Mouse (Mus musculus) spleen, embryonic (tissue): ENCODE results near the gene Pecam1.

ENCODE experiments used
- CTCF ChIA-PET: fragments of 350-600 bp; sonication (Branson Sonifier 250); formaldehyde crosslinking; loops from one replicate; lab custom pipeline; 2022; lab: Charles Lee

Pecam1 gene

GRCm38 (mm10) chr11:106703931-106704330 is 46.5 kb downstream of the Pecam1 start:
- CTCF ChIA-PET = interaction anchor here (0.7 kb wide), 1 partner anchor 57 kb away, joined by 4 read pairs; no protein-coding TSS in a partner anchor

GRCm38 (mm10) chr11:106702584-106702983 is 47.8 kb downstream of the Pecam1 start:
- CTCF ChIA-PET = no interaction called here

GRCm38 (mm10) chr11:106701589-106701988 is 48.8 kb downstream of the Pecam1 start:
- CTCF ChIA-PET = no interaction called here

- CTCF ChIA-PET = no interaction called here
Observed at GRCm38 (mm10) chr11:106699083-106699482, 51.3 kb downstream of the Pecam1 start.

DNA sequence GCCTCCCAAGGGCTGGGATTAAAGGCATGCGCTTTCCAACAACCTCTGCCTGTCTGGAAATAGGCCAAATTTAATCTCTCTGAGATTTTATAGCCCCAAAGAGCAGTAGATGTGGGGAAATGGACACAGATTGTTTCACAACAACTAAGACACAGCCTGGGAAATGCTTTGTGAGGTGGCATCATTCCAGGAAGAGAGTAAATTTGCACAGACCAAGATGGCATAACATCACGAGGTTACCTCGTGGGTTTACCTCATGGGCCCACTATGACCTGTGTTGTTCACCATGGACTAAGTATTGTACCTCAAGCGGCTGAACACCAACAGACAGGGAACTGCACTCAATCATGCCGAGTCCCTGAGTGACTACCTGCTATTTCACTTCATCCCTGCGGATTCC is 52.1 kb downstream of the Pecam1 start:
- CTCF ChIA-PET = interaction anchor here (0.6 kb wide), 1 partner anchor 157 kb away, joined by 4 read pairs; no protein-coding TSS in a partner anchor

- CTCF ChIA-PET = interaction anchor here (0.6 kb wide), 1 partner anchor 32 kb away, joined by 6 read pairs; no protein-coding TSS in a partner anchor
Observed at GRCm38 (mm10) chr11:106695917-106696316, 54.5 kb downstream of the Pecam1 start.

GRCm38 (mm10) chr11:106692890-106693289 is 57.5 kb downstream of the Pecam1 start:
- CTCF ChIA-PET = no interaction called here

GRCm38 (mm10) chr11:106688375-106688774 is 62.1 kb downstream of the Pecam1 start:
- CTCF ChIA-PET = no interaction called here

GRCm38 (mm10) chr11:106687293-106687692 is 63.1 kb downstream of the Pecam1 start:
- CTCF ChIA-PET = interaction anchor here (0.8 kb wide), 1 partner anchor 186 kb away, joined by 6 read pairs; no protein-coding TSS in a partner anchor

DNA sequence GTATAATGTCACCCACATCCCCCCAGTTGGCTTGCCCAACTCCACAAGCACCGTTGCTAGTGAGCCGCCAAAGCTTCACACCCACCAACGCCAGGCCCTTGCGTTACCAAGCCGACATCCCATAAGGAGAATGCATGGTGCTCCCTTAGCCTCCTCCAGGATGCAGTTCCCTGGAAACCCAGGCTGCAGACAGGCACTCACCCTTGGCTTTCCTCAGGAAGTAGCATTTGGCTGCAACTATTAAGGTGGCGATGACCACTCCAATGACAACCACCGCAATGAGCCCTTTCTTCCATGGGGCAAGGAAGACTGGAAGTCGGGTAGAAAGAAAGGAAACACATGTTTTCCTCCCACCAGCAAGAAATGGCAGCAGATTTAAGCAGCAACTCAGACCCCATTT is 66.4 kb downstream of the Pecam1 start:
- CTCF ChIA-PET = interaction anchor here (0.6 kb wide), 1 partner anchor 197 kb away, joined by 10 read pairs; no protein-coding TSS in a partner anchor

DNA sequence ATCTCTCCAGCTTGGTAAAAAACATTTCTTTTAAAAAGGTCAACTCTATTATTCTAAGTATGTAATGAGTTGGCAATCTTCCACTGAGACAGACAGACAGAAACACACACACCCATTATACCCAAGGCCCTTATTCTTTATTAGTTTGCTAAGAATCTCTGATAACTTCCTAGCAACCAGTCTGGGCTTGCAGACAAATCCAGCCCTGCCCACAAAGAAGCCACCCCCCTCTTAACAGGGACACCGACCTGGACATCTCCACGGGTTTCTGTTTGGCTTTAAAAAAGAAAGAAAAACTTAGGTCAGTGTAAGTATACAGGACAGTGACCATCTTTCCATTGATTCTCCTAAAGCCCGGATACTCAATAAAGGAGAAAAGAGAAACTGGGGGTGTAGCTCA is 67.1 kb downstream of the Pecam1 start:
- CTCF ChIA-PET = no interaction called here

GRCm38 (mm10) chr11:106681138-106681537 is 69.3 kb downstream of the Pecam1 start:
- CTCF ChIA-PET = no interaction called here

DNA sequence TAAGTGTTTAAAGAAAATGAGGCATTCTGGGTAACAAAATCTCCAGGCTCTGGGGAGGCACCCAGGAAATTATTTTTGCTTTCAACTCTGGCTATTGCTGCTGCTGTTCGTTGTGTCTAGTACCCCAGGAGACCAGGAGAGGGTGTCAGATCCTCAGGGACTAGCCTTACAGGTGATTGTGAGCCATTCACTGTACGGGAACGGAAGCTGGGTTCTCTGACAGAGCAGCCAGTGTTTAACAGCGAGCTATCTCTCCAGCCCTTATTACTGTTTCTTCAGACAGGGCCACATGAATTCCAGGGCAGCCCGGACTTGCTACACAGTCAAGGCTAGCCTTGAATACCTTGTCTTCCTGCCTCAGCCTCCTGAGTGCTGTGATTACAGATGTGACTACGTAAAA is 70.6 kb downstream of the Pecam1 start:
- CTCF ChIA-PET = no interaction called here

GRCm38 (mm10) chr11:106677910-106678591 is 72.4 kb downstream of the Pecam1 start:
- CTCF ChIA-PET = no interaction called here

- CTCF ChIA-PET = no interaction called here
Observed at GRCm38 (mm10) chr11:106677331-106677730, 73.1 kb downstream of the Pecam1 start.

DNA sequence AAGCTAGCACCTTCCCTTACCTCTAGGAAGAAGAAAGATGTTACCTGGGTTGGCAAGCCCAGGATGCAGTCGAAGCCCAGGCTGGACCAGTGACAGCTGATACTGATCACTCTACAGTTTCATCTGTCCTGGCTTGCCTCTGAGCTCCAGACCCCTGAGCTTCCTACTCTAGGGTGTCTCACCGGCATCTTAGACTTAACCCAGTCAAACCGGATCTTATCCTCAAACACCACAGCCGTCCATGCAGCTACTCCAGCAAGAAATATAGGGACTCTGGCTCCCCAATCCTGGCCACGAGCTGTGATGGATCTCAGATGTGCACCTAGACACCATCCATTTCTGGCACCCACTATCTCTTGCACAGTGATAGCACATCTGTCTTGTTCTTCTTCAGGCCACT is 74.6 kb downstream of the Pecam1 start:
- CTCF ChIA-PET = interaction anchor here (0.6 kb wide), 1 partner anchor 1344 kb away, joined by 5 read pairs; no protein-coding TSS in a partner anchor

DNA sequence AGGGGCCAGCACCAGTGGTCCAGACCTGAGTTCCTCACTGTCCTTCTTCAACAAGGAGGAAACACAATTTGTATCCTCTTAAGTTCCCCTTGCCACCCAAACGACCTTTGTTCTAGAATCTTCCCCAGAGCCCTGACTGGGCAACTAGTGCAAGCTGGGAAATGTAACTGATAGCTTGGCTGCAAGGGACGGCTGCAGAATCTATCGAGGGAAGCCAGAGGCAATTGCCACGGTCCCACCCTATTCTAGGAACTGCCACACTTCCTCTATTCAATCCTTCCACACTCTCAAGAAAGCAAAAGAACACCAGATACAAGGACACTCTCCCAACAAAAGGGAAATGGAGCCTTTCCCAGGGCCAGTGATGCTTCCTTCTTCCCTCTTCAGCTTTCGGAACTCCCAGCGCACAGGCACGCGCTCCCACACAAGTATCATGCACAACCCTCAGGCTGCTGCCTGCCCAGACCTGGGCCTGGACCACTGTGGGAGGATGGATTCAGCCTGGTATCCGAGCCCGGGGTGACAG is 75.2 kb downstream of the Pecam1 start:
- CTCF ChIA-PET = interaction anchor here (1.1 kb wide), 1 partner anchor 11 kb away, joined by 3 read pairs; no protein-coding TSS in a partner anchor

- CTCF ChIA-PET = interaction anchor here (0.5 to 1.1 kb wide), 2 partner anchors 10 to 11 kb away, joined by 3 read pairs; no protein-coding TSS in a partner anchor
Observed at GRCm38 (mm10) chr11:106674612-106675153, 75.7 kb downstream of the Pecam1 start.

DNA sequence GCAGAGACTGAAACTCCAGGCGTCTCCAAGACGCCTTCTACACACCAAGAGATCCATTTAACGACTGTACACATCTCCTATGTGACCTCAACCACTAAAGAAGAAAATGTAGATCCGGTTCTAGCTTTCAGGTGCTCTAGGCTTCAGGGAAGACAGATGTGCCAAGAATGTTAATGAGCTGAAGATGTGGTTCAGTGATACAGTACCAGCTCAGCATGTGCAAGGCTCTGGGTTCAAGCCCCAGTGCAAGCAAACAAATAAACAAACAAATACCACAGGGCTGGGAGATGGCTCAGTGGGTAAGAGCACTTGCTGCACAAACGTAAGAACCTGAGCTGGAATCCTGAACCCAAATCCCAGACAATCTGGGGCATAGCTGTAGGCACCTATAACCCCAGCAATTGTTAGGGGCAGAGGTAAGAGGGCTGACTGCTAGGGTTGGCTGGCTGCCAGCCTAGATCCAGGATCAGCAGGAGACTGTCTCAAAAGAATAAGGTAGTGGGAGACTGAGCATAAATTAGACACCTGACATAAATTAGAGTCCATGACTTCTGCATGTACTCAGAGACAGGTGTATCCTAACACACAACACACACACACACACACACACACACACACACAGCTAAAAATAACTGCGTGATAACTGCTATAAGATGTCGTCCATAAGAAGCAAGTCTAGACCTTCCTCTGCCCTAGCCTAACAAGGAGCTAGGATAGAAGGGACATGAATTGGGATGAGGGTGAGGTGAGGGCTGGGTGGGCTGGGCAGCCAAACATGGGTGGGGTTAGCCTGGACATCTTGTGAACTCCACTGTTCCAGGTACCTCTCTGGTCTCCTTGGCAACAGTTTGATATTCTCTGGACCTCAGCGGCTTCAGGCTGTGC is 76.5 kb downstream of the Pecam1 start:
- CTCF ChIA-PET = interaction anchor here (0.5 kb wide), 2 partner anchors 12 to 466 kb away, joined by 3 to 7 read pairs; no protein-coding TSS in a partner anchor

DNA sequence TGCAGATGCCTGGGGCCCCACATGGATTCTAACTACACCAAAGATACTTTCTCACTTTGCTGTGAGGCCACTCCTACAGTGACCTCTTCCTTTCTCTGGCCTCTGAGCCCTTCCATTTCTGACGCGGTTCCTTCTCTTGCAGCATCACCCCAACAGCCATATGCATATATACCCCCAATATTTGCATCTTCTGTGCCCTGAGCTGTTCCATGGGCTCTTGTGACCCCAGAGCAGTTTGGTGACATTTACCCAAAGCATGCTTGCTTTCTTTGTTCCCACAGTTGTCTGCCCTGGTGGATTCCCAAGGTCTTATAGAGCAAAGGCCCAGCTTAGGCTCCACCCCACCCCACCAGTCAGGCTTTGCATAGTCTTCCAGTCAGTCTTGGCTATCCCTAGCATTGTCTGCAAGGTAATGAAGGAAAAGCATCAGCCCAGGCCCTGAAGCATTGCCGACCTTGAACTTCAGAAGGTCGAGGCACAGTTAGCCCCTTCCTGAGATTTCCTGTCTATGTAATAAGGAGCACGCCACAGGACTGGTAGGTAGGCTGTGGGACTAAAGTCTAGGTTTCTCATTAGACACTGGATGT is 77.4 kb downstream of the Pecam1 start:
- CTCF ChIA-PET = no interaction called here

DNA sequence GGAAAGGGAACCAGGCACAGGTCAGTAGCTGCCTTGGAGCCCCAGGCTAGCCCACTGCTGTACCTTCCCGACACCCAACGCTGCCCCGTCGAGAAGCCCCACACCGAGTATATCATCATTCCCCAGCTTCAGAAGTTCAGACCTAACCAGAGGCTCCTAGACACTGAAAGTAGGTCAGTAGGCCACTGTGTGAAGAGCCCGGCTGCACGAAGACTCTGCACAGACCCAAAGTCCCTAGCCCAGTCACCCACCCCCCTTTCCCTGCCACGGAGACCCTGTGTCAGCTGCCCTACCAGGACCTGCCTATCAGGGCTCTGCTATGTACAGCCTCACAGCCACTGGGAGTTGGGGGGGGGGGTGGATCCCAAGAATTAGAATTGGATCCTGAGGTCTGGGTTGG is 78.6 kb downstream of the Pecam1 start:
- CTCF ChIA-PET = no interaction called here
